Mouse (Mus musculus): ENCODE data around the gene Arpp21.

DNA sequence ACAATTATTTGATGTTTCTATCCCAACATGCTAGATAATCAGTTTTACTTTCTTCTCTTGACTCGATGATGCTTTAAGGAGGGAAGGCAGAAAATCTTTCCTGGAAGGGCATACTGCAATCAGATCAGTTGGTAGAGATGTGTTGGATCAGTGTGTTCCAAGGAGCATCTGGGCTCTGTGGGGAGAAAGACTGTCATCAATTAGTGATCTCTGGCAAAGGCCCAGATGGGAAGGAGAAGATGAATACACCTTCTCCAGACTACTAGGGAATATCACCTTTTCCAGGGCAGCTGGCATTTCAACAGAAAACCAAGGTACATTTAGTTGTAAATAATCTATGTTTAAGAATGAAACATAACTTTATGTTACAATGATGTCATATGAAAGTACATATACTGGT lies 22.8 kb upstream of the Arpp21 start:
- TF ChIP-seq GATA1 (IDR thresholded peaks at IDR 0.05; ENCODE audit: borderline replicate concordance, low read length) (no peak), FLI1 (IDR thresholded peaks at IDR 0.05; ENCODE audit: low read length) (no peak)
